Mouse (Mus musculus) G1E (cell line): ENCODE measurements at regions not wholly inside any gene's neighbourhood (a gene's known extent, or its start where the extent isn't known, plus 50 kb on each side); places are given as distances from the start of the nearest gene placed in this dataset.

Source experiments
- CTCF ChIP-seq: IDR thresholded peaks from 2 replicates; pipeline ENCODE4 v1.5.1; 2012; ENCODE audit warnings: low read depth, low read length, inconsistent platforms, mixed read lengths
- GATA1 ChIP-seq: IDR thresholded peaks from 2 replicates; pipeline ENCODE4 v1.6.1; 2012; ENCODE audit warnings: borderline replicate concordance, low read length, inconsistent platforms, mixed read lengths

- TF ChIP-seq CTCF (no peak), GATA1 (no peak)
Measured at GRCm38 (mm10) chr13:70281051-70281847, 356.2 kb downstream of the Ice1 start.
